Mouse (Mus musculus): ENCODE data around the gene Dlgap3. TPM values are rescaled to one million over a fixed set of nuclear protein-coding genes. Genes with fewer than 3 reads are reported as not detected.
A peak's percentile ranks its signal among the peaks of the same experiment; 100 is the strongest.

Gene Dlgap3
- polyA plus RNA-seq, 1 experiment from 2014 or later: 1.4 TPM

DNA sequence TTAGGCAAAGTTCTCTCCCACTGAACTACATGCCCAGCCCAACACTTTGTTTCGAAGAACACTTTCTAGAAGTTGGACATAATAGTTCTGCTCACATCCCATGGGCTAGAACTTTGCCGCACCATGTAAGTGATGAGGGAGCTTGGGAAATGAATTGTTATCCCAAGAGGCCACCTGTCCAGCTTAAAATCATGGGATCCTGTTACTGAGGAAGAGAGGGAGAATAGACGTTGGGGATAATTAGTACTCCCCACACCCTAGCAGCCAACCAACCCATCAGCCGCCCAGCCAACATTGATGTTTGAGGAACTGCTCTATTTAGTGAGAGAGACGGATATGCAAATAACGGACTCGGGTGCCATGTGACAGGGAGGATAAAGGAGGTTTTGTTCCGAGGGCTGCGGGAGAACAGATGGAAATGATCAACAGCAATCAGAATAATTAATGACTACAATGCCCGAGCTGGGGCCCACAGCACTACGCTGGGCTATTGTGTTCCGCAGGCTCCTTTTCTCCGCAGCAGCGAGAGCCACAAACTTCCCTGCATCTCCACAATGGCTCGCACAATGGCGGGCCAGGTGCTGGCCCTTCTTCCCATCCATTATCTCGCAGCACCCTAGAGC lies 58.2 kb downstream of the Dlgap3 start:
- Histone ChIP-seq H3K9me3 (ENCODE audit: low read depth, low read length) (no peaks in the 10 kb centered on the region), H3K27ac (ENCODE audit: low read depth) (no peak overlapping the region), H3K36me3 (ENCODE audit: insufficient read depth) (no peaks in the 10 kb centered on the region), H3K4me1 (ENCODE audit: insufficient read depth) (no peaks in the 10 kb centered on the region), H3K4me3 (ENCODE audit: low read depth, low read length) (no peak overlapping the region), H3K9ac (no peak overlapping the region), H3K4me2 (no peak overlapping the region), H3K27me3 (ENCODE audit: insufficient read depth, low read length) (peaks cover 38% of the 10 kb centered on the region)
- TF ChIP-seq CTCF (IDR thresholded peaks at IDR 0.05; ENCODE audit: low read depth): no peak
- ATAC-seq (ENCODE audit: insufficient read depth) (no peak), DNase-seq (no peak)
- 22% methylated on average over 17 of the region's 17 CpGs for WGBS

- Histone ChIP-seq H3K27me3 (ENCODE audit: insufficient read depth, low read length) (peaks cover 29% of the 10 kb centered on the region), H3K4me2 (no peak overlapping the region), H3K4me1 (ENCODE audit: insufficient read depth) (no peaks in the 10 kb centered on the region), H3K27ac (ENCODE audit: low read depth) (no peak overlapping the region), H3K4me3 (ENCODE audit: low read depth, low read length) (no peak overlapping the region), H3K9ac (no peak overlapping the region), H3K9me3 (ENCODE audit: low read depth, low read length) (no peaks in the 10 kb centered on the region), H3K36me3 (ENCODE audit: insufficient read depth) (no peaks in the 10 kb centered on the region)
- WGBS: 36% methylated on average over 6 of the region's 6 CpGs
- DNase-seq (no peak), ATAC-seq (ENCODE audit: insufficient read depth) (no peak)
- no peak for TF ChIP-seq CTCF (IDR thresholded peaks at IDR 0.05; ENCODE audit: low read depth)
Measured at GRCm38 (mm10) chr4:127232028-127232427, 63.0 kb downstream of the Dlgap3 start.

GRCm38 (mm10) chr4:127232551-127232950 lies 63.5 kb downstream of the Dlgap3 start:
- WGBS: 52% methylated on average over 5 of the region's 5 CpGs
- Histone ChIP-seq H3K9me3 (ENCODE audit: low read depth, low read length) (no peaks in the 10 kb centered on the region), H3K4me2 (no peak overlapping the region), H3K27ac (ENCODE audit: low read depth) (no peak overlapping the region), H3K9ac (no peak overlapping the region), H3K27me3 (ENCODE audit: insufficient read depth, low read length) (peaks cover 28% of the 10 kb centered on the region), H3K4me3 (ENCODE audit: low read depth, low read length) (no peak overlapping the region), H3K36me3 (ENCODE audit: insufficient read depth) (no peaks in the 10 kb centered on the region), H3K4me1 (ENCODE audit: insufficient read depth) (no peaks in the 10 kb centered on the region)
- ATAC-seq (ENCODE audit: insufficient read depth) (no peak), DNase-seq (no peak)
- TF ChIP-seq CTCF (IDR thresholded peaks at IDR 0.05; ENCODE audit: low read depth): no peak

DNA sequence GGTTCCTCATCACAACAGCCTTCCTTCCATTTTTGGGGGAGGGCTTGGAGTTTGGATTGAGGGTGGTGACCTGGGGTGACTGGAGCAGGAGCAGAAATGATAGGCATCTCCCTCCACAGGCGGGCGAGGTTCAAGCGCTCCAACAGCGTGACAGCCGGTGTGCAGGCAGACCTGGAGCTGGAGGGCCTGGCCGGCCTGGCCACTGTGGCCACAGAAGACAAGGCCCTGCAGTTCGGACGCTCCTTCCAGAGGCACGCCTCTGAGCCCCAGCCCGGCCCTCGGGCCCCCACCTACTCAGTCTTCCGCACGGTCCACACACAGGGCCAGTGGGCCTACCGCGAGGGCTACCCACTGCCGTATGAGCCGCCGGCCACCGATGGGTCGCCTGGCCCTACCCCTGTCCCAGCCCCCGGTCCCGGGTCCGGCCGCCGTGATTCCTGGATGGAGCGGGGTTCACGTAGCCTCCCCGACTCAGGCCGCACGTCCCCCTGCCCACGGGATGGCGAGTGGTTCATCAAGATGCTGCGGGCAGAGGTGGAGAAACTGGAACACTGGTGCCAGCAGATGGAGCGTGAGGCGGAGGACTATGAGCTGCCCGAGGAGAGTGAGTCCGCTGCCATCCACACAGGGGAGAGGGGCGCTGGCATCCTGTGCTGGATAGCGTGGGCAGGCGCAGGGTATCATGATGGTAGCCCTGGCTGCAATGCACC lies 64.6 kb downstream of the Dlgap3 start:
- Histone ChIP-seq H3K4me1 (ENCODE audit: insufficient read depth) (no peaks in the 10 kb centered on the region), H3K9me3 (ENCODE audit: low read depth, low read length) (no peaks in the 10 kb centered on the region), H3K36me3 (ENCODE audit: insufficient read depth) (no peaks in the 10 kb centered on the region), H3K27ac (ENCODE audit: low read depth) (no peak overlapping the region), H3K4me3 (ENCODE audit: low read depth, low read length) (no peak overlapping the region), H3K27me3 (ENCODE audit: insufficient read depth, low read length) (peaks cover 24% of the 10 kb centered on the region), H3K4me2 (no peak overlapping the region), H3K9ac (no peak overlapping the region)
- TF ChIP-seq CTCF (IDR thresholded peaks at IDR 0.05; ENCODE audit: low read depth): no peak
- 73% methylated on average over 40 of the region's 40 CpGs for WGBS
- DNase-seq (no peak), ATAC-seq (ENCODE audit: insufficient read depth) (no peak)

- peak; percentile 85 for ATAC-seq (ENCODE audit: insufficient read depth)
- no peak overlapping the region for H3K27ac ChIP-seq (ENCODE audit: low read depth)
Measured at GRCm38 (mm10) chr4:127235742-127236487, 66.9 kb downstream of the Dlgap3 start.

DNA sequence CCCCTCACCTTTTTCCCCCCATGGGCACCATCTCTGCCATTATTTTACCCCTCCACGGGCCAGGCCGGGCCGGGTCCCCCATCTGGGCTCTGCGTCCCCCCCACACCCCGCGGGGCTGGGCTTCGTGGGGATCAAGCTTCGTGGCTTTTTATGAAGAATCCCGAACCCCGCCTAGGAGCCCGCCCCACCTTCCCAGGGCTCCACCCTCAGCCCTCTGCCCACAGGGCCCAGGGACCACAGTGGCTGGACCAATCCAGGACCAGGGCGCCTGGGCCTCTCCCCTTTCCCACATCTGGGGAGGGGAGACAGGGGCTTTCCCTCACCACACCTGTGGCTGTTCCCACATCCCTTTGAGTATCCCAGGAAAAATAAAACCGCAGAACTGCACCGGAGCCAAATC lies 67.6 kb downstream of the Dlgap3 start:
- H3K4me1 ChIP-seq (ENCODE audit: insufficient read depth): no peaks in the 10 kb centered on the region
- H3K4me2 ChIP-seq: peak overlapping the region; percentile 94
- DNase-seq: no peak
- H3K36me3 ChIP-seq (ENCODE audit: insufficient read depth): no peaks in the 10 kb centered on the region
- no peak for TF ChIP-seq CTCF (IDR thresholded peaks at IDR 0.05; ENCODE audit: low read depth)
- H3K4me3 ChIP-seq (ENCODE audit: low read depth, low read length): peak overlapping the region; percentile 55
- H3K9me3 ChIP-seq (ENCODE audit: low read depth, low read length): no peaks in the 10 kb centered on the region
- WGBS: 3% methylated on average over 14 of the region's 14 CpGs
- no peak overlapping the region for H3K27ac ChIP-seq (ENCODE audit: low read depth)
- peaks cover 24% of the 10 kb centered on the region for H3K27me3 ChIP-seq (ENCODE audit: insufficient read depth, low read length)
- peak overlapping the region; percentile 51 for H3K9ac ChIP-seq
- peak; percentile 39; the same call in 1 of the 2 replicates for ATAC-seq (ENCODE audit: insufficient read depth)

More at GRCm38 (mm10) chr4:127235742-127236487, 66.9 kb downstream of the Dlgap3 start:
- peak overlapping the region; percentile 51 for H3K9ac ChIP-seq
- no peaks in the 10 kb centered on the region for H3K4me1 ChIP-seq (ENCODE audit: insufficient read depth)
- TF ChIP-seq CTCF (IDR thresholded peaks at IDR 0.05; ENCODE audit: low read depth): peak; percentile 68
- under 1% methylated on average over 64 of the region's 67 CpGs for WGBS
- no peaks in the 10 kb centered on the region for H3K36me3 ChIP-seq (ENCODE audit: insufficient read depth)
- no peaks in the 10 kb centered on the region for H3K9me3 ChIP-seq (ENCODE audit: low read depth, low read length)
- H3K27me3 ChIP-seq (ENCODE audit: insufficient read depth, low read length): peaks cover 24% of the 10 kb centered on the region
- peak overlapping the region; percentile 55 for H3K4me3 ChIP-seq (ENCODE audit: low read depth, low read length)
- peak overlapping the region; percentile 94 for H3K4me2 ChIP-seq
- peak; percentile 94 for DNase-seq

DNA sequence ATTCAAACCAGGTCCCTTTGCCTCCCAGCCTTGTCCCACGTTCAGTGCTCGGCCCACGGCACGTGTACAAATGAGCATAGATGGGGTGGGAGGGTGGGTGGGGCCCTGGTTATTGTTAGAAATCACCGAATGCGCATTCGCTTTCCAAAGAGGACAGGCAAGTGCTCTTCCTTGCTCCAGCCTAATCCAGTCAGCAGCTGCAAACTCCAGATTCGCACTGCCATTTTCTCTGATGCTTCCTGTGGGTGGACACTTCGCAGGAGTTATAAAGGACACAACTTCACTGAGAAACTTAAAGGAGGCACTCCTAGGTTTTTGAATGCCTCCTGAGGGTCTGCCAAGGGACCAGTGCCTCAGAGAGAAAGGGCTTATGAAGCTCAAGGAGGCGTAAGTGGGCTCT lies 68.3 kb downstream of the Dlgap3 start:
- Histone ChIP-seq H3K4me2 (no peak overlapping the region), H3K4me3 (ENCODE audit: low read depth, low read length) (no peak overlapping the region), H3K36me3 (ENCODE audit: insufficient read depth) (no peaks in the 10 kb centered on the region), H3K4me1 (ENCODE audit: insufficient read depth) (no peaks in the 10 kb centered on the region), H3K9me3 (ENCODE audit: low read depth, low read length) (no peaks in the 10 kb centered on the region), H3K9ac (no peak overlapping the region), H3K27ac (ENCODE audit: low read depth) (no peak overlapping the region), H3K27me3 (ENCODE audit: insufficient read depth, low read length) (peaks cover 24% of the 10 kb centered on the region)
- TF ChIP-seq CTCF (IDR thresholded peaks at IDR 0.05; ENCODE audit: low read depth): no peak
- DNase-seq (no peak), ATAC-seq (ENCODE audit: insufficient read depth) (no peak)
- 63% methylated on average over 10 of the region's 10 CpGs for WGBS
